Mouse (Mus musculus) brain, embryonic 14.5 days (tissue): ENCODE measurements around the gene Pcbp3.

ENCODE experiments used
- CTCF ChIP-seq: fragments of 200-500 bp; IDR thresholded peaks from 2 replicates; pipeline ENCODE4 v1.5.1; 2012; ENCODE audit warnings: inconsistent platforms, mild to moderate bottlenecking, moderate library complexity, borderline replicate concordance; ENCODE audit not compliant: insufficient read depth, insufficient read length; ENCODE audit errors: extremely low read depth
- POLR2A ChIP-seq: fragments of 200-500 bp; IDR thresholded peaks from 2 replicates; pipeline ENCODE4 v1.6.1; 2012; ENCODE audit warnings: mild to moderate bottlenecking, inconsistent platforms, borderline replicate concordance; ENCODE audit not compliant: poor library complexity, insufficient read depth, insufficient read length, severe bottlenecking; ENCODE audit errors: extremely low read depth

DNA sequence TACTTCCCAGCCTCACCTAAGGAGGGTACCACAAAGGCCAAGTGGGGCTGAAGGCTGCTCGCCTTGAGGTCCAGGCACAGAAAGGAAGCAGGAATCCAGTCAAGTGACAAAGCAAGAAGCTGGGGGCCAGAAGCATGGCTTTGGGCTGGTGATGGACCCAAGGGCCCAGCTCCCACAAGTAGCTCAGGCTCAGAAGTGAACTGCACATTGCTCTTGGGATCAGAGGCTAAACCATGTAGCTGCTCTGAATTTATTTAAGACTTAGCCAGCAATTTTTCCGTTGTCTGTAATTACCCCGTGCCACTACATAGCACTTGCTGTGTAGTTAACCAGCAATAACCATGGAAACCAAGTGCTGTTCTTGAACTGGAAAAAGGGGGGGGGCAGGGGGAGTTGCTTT, 117.3 kb downstream of the Pcbp3 start:
- TF ChIP-seq POLR2A = no peak
- no peak for TF ChIP-seq CTCF
